Mouse (Mus musculus): ENCODE measurements around the gene Hoxb8. TPM values are rescaled to one million over a fixed set of nuclear protein-coding genes. Genes with fewer than 3 reads are reported as not detected.
A peak's percentile ranks its signal among the peaks of the same experiment; 100 is the strongest.

Gene Hoxb8
- polyA plus RNA-seq (2014; fragmentation: Nextera tagmentation; extraction: Ambion mirVana) = 27.9 and 28.2 TPM in 2 replicates

DNA sequence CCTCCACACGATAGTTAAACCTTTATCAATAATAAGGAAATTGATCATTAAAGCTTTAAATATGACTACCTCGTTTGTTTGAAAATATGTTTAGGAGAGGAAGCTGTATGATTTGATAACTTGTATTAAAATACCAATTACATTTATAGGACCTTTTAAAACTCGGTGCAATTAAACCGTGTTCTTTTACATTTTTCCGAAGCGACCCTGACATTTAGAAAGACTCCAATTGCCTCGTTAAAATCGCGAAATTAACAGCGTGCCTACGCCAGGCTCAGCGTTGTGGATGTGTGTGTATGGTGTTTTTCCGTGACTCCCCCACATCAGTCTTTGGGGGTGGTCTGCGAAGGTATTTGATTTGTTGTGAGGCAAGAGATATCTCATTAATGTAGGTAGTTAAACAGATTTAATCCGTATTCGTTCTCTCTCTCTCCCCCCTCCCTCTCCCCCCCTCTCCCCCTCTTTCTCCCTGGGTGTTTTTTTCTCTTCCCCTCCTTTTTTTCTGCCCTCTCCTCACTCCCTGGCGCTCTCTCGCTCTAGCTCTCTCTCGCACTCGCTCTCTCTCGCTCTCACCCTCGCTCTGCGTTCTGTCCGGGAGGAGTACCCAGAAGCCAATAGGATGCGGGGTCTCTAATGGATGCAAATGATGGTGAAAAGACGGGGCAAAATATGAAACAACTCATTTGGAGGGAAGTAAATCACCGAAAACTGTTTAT, at the start of gene Hoxb8:
Gene Hoxb8 (plus strand): TSS at position 51 of the 716 bp plus-strand sequence.
- H3K4me2 ChIP-seq (ENCODE audit: low read depth) = peak within 1 kb of the TSS; percentile 100
- H3K4me3 ChIP-seq (ENCODE audit: low read depth, low read length) = peak within 1 kb of the TSS; percentile 96
- peaks cover 11% of the 10 kb centered on the region; the same call in 1 of the 2 replicates for H3K4me1 ChIP-seq (ENCODE audit: control insufficient read depth, insufficient read depth, low read length)
- H3K36me3 ChIP-seq (ENCODE audit: control insufficient read depth, insufficient read depth, low read length) = no peaks in the 10 kb centered on the region
- under 1% methylated on average over 27 of the region's 27 CpGs for WGBS
- 0 out of 2 replicates have a peak, but pooled peaks cover 3% of the 10 kb centered on the region for H3K27me3 ChIP-seq (ENCODE audit: control insufficient read depth, insufficient read depth, low read length)
- H3K9ac ChIP-seq (ENCODE audit: low read length) = peak within 1 kb of the TSS; percentile 100
- DNase-seq (ENCODE audit: low spot score) (no peak), ATAC-seq (ENCODE audit: insufficient read depth, low FRiP score, low TSS enrichment) (no peak)
- peak within 1 kb of the TSS; percentile 100 for H3K27ac ChIP-seq (ENCODE audit: low read depth, low read length)
- no peaks in the 10 kb centered on the region for H3K9me3 ChIP-seq (ENCODE audit: control insufficient read depth, low read length)

DNA sequence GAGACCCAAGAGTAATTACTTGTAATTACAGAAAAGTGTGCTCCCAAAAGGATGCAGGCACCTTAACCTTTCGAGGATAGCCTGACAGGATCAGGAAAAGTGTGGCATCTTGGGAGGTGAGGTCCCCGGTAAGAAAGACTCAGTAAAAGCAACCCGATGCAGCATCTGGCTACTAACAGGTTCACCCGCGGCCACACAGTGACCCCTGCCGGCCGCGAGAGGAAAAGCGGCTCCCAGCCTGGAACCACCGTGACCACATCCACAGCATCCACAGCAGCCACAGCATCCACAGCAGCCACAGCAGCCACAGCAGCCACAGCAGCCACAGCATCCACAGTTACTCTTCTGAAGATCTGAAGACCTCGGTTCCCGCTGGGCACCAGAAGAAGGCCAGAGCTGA, 46.8 kb upstream of the Hoxb8 start:
- Histone ChIP-seq H3K4me1 (ENCODE audit: control insufficient read depth, insufficient read depth, low read length) (no peaks in the 10 kb centered on the region), H3K4me3 (ENCODE audit: low read depth, low read length) (no peak overlapping the region), H3K4me2 (ENCODE audit: low read depth) (no peak overlapping the region), H3K9ac (ENCODE audit: low read length) (no peak overlapping the region), H3K27ac (ENCODE audit: low read depth, low read length) (no peak overlapping the region), H3K36me3 (ENCODE audit: control insufficient read depth, insufficient read depth, low read length) (no peaks in the 10 kb centered on the region), H3K9me3 (ENCODE audit: control insufficient read depth, low read length) (no peaks in the 10 kb centered on the region), H3K27me3 (ENCODE audit: control insufficient read depth, insufficient read depth, low read length) (no peaks in the 10 kb centered on the region)
- DNase-seq (ENCODE audit: low spot score) (peak; percentile 71), ATAC-seq (ENCODE audit: insufficient read depth, low FRiP score, low TSS enrichment) (no peak)
- WGBS = 2% methylated on average over 12 of the region's 12 CpGs

DNA sequence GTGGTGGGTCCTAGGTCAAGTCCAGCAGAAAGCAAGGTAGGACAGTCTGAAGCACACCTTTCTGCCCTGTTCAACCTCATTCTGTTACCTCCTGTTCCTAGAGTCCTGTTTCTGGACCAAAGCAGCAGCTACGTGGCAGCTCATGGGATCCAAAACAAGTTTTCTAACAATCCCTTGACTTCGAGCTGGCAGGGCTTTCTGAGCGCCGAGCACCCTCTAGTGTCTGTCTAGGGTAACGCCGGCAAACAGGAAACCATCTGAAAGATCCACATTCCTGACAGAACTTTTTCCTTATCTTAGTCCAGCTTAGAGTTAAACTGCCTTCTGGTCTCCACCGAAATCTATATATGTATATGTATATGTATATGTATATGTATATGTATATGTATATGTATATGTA, 41.5 kb upstream of the Hoxb8 start:
- no peak for ATAC-seq (ENCODE audit: insufficient read depth, low FRiP score, low TSS enrichment)

DNA sequence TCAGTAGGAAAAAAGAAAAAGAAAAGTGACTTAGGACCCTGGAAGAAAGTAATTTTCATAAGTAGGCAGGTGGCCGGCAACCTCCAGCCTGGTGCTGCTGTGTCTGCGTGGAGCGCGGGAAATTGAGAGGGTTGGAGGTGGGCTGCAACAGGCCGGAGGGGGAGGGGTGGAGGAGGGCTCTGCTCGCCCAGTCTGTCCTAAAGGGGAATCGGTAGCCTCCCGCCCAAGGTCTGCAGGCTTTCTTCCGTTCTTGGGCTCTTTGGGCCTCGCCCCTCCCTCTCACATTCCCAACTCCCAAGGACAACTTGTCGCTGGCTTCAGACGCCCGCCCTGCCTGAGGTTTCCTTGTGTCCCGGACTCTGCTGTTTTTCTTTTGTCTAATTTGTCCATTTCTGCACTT, 30.8 kb upstream of the Hoxb8 start:
- no peaks in the 10 kb centered on the region for H3K36me3 ChIP-seq (ENCODE audit: control insufficient read depth, insufficient read depth, low read length)
- no peak overlapping the region; the same call in 1 of the 2 replicates for H3K27ac ChIP-seq (ENCODE audit: low read depth, low read length)
- H3K9me3 ChIP-seq (ENCODE audit: control insufficient read depth, low read length) = no peaks in the 10 kb centered on the region
- DNase-seq (ENCODE audit: low spot score) (peak; percentile 20), ATAC-seq (ENCODE audit: insufficient read depth, low FRiP score, low TSS enrichment) (peak; percentile 67; the same call in 1 of the 2 replicates)
- H3K27me3 ChIP-seq (ENCODE audit: control insufficient read depth, insufficient read depth, low read length) = peaks cover 53% of the 10 kb centered on the region
- peaks cover 15% of the 10 kb centered on the region for H3K4me1 ChIP-seq (ENCODE audit: control insufficient read depth, insufficient read depth, low read length)
- H3K4me2 ChIP-seq (ENCODE audit: low read depth) = peak overlapping the region; percentile 41
- peak overlapping the region; percentile 84 for H3K9ac ChIP-seq (ENCODE audit: low read length)
- H3K4me3 ChIP-seq (ENCODE audit: low read depth, low read length) = peak overlapping the region; percentile 57
- WGBS = under 1% methylated on average over 14 of the region's 14 CpGs

More for the DNA sequence above, 41.5 kb upstream of the Hoxb8 start:
- Histone ChIP-seq H3K27me3 (ENCODE audit: control insufficient read depth, insufficient read depth, low read length) (no peaks in the 10 kb centered on the region), H3K27ac (ENCODE audit: low read depth, low read length) (no peak overlapping the region), H3K36me3 (ENCODE audit: control insufficient read depth, insufficient read depth, low read length) (no peaks in the 10 kb centered on the region), H3K4me1 (ENCODE audit: control insufficient read depth, insufficient read depth, low read length) (no peaks in the 10 kb centered on the region), H3K9ac (ENCODE audit: low read length) (no peak overlapping the region), H3K9me3 (ENCODE audit: control insufficient read depth, low read length) (no peaks in the 10 kb centered on the region), H3K4me2 (ENCODE audit: low read depth) (no peak overlapping the region), H3K4me3 (ENCODE audit: low read depth, low read length) (no peak overlapping the region)
- peak; percentile 66 for DNase-seq (ENCODE audit: low spot score)
- WGBS = under 1% methylated on average over 7 of the region's 7 CpGs

DNA sequence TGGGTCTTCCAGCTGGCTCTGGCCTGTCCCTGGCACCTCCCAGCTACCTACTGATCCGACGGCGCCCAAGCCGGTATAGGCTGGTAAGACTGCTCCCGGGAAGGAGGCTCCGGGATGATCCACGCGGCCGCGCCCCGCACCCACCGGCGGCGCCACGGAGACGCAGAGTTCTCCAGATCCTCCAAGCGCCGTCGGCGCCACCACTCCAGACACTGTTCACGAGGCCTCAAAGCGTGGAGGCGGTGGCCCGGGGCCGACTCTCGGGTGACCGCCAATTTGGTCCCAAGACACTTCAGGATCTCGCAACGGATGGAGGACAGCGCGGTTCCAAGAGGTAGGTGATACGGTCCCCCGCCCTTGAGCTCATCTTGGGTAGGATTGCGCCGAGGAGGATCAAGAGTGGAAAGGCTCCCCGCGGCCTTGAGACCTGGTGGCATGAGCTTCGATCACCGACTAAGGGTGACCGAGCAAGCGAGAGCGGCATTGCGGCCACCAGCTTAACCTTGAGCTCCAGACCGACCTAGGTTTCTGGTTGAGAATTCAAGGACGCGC, 30.1 kb upstream of the Hoxb8 start:
- peaks cover 59% of the 10 kb centered on the region for H3K27me3 ChIP-seq (ENCODE audit: control insufficient read depth, insufficient read depth, low read length)
- ATAC-seq (ENCODE audit: insufficient read depth, low FRiP score, low TSS enrichment) = peak; percentile 31; the same call in 1 of the 2 replicates
- H3K36me3 ChIP-seq (ENCODE audit: control insufficient read depth, insufficient read depth, low read length) = no peaks in the 10 kb centered on the region
- H3K4me1 ChIP-seq (ENCODE audit: control insufficient read depth, insufficient read depth, low read length) = peaks cover 20% of the 10 kb centered on the region
- H3K4me2 ChIP-seq (ENCODE audit: low read depth) = peak overlapping the region; percentile 41
- H3K27ac ChIP-seq (ENCODE audit: low read depth, low read length) = peak overlapping the region; percentile 76
- H3K9me3 ChIP-seq (ENCODE audit: control insufficient read depth, low read length) = no peaks in the 10 kb centered on the region
- WGBS = under 1% methylated on average over 46 of the region's 46 CpGs
- peak overlapping the region; percentile 57 for H3K4me3 ChIP-seq (ENCODE audit: low read depth, low read length)
- H3K9ac ChIP-seq (ENCODE audit: low read length) = peak overlapping the region; percentile 84
- peak; percentile 24 for DNase-seq (ENCODE audit: low spot score)

DNA sequence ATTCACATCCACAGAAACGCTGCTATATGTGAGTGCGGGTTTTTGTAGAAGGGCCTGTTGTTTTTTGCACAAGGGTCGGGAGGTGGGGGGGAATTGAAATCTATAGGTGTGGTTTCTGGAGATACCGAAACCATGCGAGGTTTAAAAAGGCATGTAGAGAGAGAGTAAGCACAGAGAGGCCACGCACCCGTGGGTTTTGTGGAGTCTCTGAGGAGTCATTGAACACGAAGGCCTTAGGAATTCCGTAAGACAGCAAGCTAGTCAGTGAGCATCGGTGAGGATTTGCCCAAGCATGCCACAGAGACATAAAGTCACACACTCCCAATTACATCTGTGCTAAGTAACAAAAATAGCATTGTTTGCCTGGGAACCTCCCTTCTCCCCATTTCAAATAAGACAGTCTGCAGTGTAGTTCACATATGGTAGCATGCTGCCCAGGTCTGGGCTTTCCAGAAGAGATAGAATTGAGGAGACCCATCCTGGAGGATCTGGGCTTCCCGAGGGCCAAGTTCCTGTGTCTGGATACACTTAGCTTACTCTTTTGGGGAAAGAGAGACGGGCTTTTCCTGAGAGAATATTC, 29.1 kb upstream of the Hoxb8 start:
- peaks cover 23% of the 10 kb centered on the region for H3K4me1 ChIP-seq (ENCODE audit: control insufficient read depth, insufficient read depth, low read length)
- peak overlapping the region; percentile 84 for H3K9ac ChIP-seq (ENCODE audit: low read length)
- H3K4me3 ChIP-seq (ENCODE audit: low read depth, low read length) = peak overlapping the region; percentile 57
- H3K27ac ChIP-seq (ENCODE audit: low read depth, low read length) = peak overlapping the region; percentile 76
- peaks cover 61% of the 10 kb centered on the region for H3K27me3 ChIP-seq (ENCODE audit: control insufficient read depth, insufficient read depth, low read length)
- ATAC-seq (ENCODE audit: insufficient read depth, low FRiP score, low TSS enrichment) (no peak), DNase-seq (ENCODE audit: low spot score) (peak; percentile 16)
- no peaks in the 10 kb centered on the region for H3K36me3 ChIP-seq (ENCODE audit: control insufficient read depth, insufficient read depth, low read length)
- WGBS = 4% methylated on average over 12 of the region's 12 CpGs
- no peaks in the 10 kb centered on the region for H3K9me3 ChIP-seq (ENCODE audit: control insufficient read depth, low read length)
- peak overlapping the region; percentile 41 for H3K4me2 ChIP-seq (ENCODE audit: low read depth)

DNA sequence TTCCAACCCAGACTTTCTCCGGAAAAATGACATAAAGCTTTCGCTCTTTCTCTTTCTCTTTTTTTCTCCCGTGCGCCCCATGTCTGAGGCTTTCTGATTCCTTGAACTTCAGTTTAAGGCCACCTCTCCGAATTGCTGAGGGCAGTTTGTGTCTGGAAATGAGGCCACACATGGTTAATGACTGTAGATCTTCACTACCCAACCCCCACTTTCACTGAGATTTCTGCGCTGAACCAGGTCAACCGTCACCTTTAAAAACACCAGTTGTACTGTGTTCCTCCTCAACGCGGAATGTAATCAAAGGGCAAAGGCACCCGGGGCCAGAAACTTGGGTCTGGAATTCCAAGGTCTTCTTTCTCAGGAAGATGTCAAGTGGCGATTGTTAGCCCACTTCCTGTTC, 27.5 kb upstream of the Hoxb8 start:
- peak; percentile 22 for DNase-seq (ENCODE audit: low spot score)
- Histone ChIP-seq H3K9me3 (ENCODE audit: control insufficient read depth, low read length) (no peaks in the 10 kb centered on the region), H3K27me3 (ENCODE audit: control insufficient read depth, insufficient read depth, low read length) (peaks cover 73% of the 10 kb centered on the region), H3K36me3 (ENCODE audit: control insufficient read depth, insufficient read depth, low read length) (no peaks in the 10 kb centered on the region), H3K4me2 (ENCODE audit: low read depth) (peak overlapping the region; percentile 41), H3K4me1 (ENCODE audit: control insufficient read depth, insufficient read depth, low read length) (peaks cover 28% of the 10 kb centered on the region), H3K4me3 (ENCODE audit: low read depth, low read length) (peak overlapping the region; percentile 57), H3K9ac (ENCODE audit: low read length) (no peak overlapping the region), H3K27ac (ENCODE audit: low read depth, low read length) (0 out of 2 replicates have a peak overlapping the region, but pooled peaks have one; percentile 3)
- ATAC-seq (ENCODE audit: insufficient read depth, low FRiP score, low TSS enrichment) = no peak
- 0% methylated on average over 11 of the region's 11 CpGs for WGBS

DNA sequence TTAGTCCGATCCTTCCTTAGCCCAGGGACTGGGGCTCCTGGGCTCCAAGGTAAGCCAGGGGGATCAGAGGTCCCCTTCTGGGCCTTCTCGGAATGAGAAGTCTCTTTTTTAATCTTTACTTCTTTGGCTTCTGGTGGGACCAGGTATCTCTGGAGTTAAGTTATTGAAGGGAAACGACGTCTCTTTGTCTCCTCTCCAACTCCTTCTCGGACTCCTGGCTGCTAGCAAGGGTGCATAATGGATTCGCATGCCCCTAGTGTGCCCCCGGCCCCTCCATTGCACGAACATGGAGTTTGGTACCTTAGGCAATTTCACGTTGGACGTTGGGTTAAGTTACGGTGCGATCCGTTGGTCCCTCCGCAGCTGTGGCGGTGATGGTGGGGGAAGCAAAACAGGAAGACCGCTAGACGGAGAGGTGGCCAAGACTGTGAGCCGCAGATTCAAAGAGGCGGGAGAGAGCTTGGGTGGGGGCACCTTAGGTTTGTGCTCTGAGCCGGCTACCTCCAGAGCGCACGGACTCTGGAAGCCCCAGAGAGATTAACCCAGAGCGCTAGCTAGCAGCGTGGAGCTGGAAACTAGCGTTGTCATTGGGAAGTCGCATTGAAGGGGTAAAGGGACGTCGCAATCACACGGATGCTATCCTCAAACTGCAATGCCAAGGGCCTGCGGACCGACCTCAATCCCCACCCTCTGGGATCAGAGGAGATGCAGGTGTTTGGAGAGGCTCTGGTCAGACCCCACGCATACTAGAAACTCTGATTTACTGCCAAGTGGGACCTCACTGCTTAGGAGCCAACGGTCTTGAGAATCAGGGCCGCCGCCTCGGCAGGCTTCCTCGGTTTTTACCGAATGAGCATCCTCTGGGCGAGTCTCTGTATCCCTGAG, 26.4 kb upstream of the Hoxb8 start:
- peaks cover 38% of the 10 kb centered on the region for H3K4me1 ChIP-seq (ENCODE audit: control insufficient read depth, insufficient read depth, low read length)
- peak overlapping the region; percentile 41 for H3K4me2 ChIP-seq (ENCODE audit: low read depth)
- DNase-seq (ENCODE audit: low spot score) = peak; percentile 48

More for the DNA sequence above, 26.4 kb upstream of the Hoxb8 start:
- 2% methylated on average over 39 of the region's 39 CpGs for WGBS
- Histone ChIP-seq H3K36me3 (ENCODE audit: control insufficient read depth, insufficient read depth, low read length) (no peaks in the 10 kb centered on the region), H3K27me3 (ENCODE audit: control insufficient read depth, insufficient read depth, low read length) (peaks cover 73% of the 10 kb centered on the region), H3K9me3 (ENCODE audit: control insufficient read depth, low read length) (no peaks in the 10 kb centered on the region), H3K27ac (ENCODE audit: low read depth, low read length) (0 out of 2 replicates have a peak overlapping the region, but pooled peaks have one; percentile 10), H3K9ac (ENCODE audit: low read length) (peak overlapping the region; percentile 58), H3K4me3 (ENCODE audit: low read depth, low read length) (peak overlapping the region; percentile 57)
- no peak for ATAC-seq (ENCODE audit: insufficient read depth, low FRiP score, low TSS enrichment)

Measured in neural tube, embryonic 11.5 days (tissue).